Mouse (Mus musculus) heart, adult 18-20 months (tissue): Measurements from ENCODE around the gene Fanca. TPM values are rescaled to one million over a fixed set of nuclear protein-coding genes. Genes with fewer than 3 reads are reported as not detected.
"Not testable (repeated sequence)": the region's sequence is repeated elsewhere in the genome, so short reads cannot be mapped to it uniquely, and the experiment has no call there.

Experiments used
- DNase-seq, 2 experiments: peaks; one replicate each; pipeline ENCODE4 v3.0.0; 2021 to 2022; ENCODE audit warnings: mixed read lengths in 1 of 2
- total RNA-seq, 2 experiments: library from RNA; stranded (reverse); gene quantifications; 2 replicates each; pipeline ENCODE4 v1.2.3; 2021

The Fanca gene
- total RNA-seq, 2 experiments from 2014 or later = 4.5 to 8.4 TPM

DNA sequence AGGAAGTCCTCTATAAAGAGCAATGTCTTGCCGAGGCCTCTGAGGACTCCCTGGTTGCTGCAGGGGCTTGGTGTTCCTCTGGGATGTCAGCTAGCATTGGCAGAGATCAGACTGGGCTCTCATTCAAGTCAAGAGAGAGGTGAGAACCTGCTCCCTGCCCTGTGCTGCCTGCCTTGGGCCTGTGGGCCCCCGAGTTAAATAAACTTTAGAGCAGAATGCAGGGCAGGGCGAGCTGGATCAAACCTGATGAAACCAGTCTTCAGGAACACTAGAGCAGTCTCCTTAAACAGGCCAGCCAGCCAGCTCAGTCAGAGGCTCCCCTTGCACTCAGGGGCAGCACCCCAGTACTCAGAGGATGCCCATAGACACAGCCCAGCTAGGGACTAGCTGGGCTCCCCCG is 46.5 kb downstream of the Fanca start:
- DNase-seq = no peak

DNA sequence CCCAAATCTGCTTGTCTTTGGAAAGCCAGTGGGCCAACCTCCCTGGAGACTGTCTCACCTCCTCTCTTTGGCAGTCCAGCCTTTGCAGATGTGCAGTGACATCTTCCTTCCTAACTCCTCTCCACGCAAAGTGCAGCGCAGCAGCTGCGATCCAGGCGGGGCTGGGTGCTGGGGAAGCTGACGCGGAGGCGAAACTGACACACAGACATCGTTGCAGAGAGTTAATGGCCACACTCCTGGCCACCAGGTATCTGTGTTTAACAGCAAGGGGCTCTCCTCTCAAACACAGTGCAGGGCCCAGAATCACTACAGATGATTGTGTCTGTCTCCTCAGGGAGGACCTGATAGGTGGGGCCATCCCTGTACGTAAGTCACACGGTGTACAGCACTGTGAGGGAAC is 47.2 kb downstream of the Fanca start:
- no peak for DNase-seq

DNA sequence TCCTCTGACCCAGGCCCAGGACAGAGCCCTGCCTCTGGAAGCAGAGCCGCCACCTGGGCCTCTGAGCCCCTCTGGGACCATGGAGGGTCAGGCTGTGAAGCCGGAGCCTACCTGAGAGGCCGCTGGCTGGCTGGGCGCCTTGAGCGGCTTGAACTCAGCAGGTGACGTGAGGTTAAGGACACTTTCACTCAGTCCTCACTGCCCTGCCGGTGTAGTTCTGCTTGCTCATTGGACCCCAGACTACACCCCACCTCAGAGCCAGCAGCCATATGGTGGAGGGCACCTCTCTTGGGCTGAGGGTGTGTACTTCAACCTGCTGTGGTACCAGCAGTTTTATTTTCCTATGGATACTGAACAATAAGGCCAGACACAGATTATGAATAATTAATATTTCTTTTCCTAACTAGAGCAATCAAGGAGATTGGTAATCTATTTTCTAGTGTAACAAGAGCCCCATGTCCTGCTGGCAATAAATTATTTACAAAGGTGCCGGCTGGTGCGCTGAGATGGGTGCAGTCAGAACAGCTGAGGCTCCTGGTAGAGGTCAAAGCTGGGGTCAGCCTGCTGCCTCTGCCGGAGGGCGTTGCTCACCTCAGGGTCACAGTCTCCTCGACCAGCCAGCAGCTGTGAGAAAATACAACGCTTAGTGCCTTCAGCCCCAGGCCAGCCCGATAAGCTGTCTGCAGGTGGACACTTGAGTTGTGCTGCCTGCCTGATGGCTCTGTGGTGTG is 50.3 kb downstream of the Fanca start:
- DNase-seq = no peak

DNA sequence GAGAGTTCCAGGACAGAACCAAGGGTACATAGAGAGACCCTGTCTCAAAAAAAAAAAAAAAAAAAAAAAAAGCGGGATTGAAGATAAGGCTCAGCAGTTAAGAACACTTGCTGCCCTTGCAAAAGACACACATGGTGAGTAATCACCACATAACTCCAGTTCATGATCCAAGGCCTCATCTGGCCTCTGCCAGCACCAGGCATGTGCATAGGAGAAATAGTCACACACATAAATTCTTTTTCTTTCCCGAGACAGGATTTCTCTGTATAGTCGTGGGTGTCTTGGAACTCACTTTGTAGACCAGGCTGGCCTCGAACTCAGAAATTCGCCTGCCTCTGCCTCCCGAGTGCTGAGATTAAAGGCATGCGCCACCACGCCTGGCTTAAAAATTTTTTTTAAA is 60.8 kb downstream of the Fanca start:
- DNase-seq = not testable (repeated sequence)

DNA sequence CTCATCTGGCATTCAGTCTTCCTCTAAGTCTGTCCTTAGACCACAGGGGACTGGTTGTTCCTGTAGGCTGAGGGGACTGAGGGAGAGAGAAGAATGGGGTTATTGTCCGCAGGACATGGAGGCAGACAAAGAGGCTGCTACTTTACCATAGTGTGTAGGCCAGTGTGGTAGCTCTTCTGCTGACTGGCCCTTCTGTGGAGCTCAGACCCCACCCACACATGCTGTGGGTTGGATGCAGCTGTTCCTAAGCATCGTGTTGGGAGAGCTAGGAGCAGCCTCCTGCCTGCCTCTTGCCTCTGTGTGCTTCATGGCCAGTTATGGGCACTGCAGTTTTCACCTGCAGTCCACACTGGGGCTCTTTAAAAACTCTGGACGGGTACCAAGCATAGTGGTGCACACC is 61.3 kb downstream of the Fanca start:
- no peak for DNase-seq

DNA sequence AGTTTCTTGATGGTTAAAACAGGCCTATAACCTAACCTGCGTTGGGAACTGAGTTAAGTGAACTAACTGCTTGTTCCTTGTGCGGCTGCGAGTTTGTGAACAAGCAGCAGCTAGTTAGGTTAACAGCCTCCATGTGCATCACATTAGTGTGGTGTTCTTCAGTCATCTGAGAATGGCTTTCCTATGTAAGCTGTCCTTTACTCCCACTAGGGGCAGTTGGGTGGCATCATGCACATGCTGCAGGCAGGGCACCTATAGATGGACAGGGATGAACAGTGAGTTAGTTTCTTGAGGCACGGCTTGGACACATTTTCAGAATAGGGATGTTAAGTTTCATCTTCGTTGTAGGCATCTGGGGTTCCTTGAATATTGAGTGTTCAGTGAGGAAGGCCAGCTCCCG is 63.2 kb downstream of the Fanca start:
- no peak for DNase-seq

DNA sequence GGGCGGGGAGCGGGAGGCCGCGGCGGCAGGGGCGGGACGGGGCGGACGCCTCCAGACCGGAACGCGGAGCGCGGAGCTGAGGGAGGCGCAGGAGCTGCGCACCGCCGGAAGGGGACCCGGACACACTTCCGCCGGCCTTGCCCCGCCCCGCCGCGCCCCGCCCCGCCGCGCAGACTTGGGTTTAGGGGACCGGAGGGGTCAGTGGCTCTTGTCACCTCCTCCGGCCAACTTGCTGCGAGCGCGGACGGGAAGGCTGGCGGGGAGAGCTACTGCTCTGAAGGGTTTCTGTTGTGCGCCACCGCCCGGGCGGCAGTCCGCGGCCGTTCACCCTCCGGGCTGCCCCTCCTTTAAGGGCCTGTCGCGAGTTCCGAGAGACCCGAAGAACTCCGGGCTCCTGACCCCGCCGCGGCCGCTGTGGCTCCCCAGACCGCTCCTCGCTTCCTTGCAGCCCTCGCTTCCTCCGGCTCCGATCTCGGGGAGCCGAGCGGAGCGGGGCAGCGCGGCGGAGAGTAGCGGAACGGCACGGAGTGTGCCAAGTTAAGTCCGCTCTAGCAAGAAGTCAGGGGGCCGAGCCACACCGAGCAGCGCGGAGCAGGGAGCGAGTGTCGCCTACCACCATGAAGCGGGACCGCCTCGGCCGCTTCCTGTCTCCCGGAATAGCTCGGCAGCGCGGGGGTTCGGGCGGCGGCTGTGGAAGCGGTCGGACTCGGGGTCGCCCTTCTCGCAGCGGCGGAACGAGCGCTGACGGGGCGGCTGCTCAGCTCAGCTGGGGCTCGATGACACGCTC is 64.1 kb downstream of the Fanca start, which contains the start of the genes Zfp276 and Vps9d1:
Zfp276 (plus strand) TSS at position 97 of the 787 bp plus-strand sequence.
Vps9d1 (minus strand) TSS at position 250 of the 787 bp plus-strand sequence.
- DNase-seq = peak; percentile 88 to 91

DNA sequence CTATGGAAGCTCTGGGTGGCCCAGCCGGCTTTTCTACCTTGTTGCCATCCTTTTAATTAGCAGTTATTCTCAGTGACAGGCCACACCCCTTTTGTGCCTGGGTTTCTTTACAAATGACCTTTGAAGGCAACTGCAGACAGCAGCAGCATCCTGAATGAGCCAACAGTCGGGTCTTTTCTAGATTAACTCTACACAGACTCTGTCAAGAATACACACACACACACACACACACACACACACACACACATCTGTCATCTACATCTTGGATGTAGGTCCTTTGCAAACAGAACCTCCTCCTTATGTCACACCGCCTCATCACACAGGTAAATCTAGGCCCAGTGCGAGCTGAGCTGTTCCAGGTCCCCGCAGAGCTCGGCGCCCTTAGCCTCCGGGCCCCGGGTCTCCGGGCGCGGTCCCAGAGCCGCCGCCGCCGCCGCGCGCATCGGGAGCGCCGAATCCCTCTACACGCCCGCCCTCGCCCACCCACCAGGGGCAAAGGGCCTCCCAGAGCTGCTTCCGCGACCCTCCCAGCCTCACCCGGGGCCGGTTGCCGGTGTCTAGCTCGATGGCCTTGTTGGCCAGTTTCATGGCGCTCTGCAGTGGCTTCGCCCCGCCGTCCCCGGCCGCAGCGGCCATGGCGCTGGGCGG is 64.8 kb downstream of the Fanca start:
- DNase-seq = no peak

DNA sequence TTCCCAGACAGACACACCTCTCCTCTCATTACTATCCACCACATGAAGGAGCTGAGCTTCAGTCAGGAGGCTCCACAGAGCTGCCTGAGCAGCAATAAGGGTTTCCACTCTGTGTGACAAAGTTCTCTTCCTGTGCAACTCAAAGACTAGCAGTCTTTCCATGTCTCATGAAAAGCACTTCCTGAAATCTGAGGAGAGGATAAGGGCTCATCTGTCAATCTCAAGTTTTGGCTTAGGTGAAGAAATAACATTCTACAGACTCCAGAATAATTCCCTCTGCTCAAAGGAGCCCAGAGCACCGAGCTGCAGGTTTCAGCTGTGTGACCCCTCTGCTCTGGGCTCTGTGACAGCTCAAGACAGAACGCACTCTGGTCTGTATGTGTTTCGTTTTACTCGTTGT is 65.5 kb downstream of the Fanca start:
- no peak for DNase-seq

DNA sequence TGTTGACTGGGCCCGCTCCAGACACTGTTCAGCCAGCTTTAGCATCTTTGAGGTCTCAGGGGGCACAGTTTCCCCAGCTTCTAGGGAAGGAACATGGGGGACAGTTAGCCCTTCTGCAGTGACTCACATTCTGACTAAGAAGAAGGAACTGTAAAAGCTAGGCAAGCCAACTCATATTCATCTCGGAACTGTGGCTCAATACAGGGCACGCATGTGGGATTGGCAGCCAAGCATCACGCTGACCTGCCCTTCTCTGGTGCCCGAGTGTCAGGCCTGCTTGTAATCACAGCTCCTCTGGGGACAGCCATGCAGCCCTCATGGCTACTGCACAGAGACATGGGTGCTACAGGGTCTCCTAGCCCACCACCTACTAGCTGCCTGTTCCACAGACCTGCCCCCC is 67.4 kb downstream of the Fanca start:
- no peak for DNase-seq

DNA sequence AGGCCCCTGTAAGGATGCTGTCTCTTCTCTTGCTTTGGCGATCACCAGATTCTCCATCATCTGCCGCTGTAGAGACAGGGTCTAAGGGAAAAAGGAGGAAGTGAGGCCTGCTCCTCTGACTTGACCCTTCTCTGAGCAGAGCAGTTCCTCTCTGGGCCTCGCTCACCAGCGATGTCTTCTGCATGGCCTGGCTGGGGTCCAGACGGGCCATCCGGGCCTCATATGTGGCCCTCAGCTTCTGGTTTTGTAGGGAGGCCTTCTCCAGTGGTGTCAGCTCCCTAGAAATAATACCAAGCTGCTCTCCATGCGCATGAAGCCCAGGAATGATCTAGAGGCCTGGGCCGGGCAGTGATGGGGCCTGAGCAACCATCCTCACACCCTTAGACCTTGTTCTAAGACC is 69.8 kb downstream of the Fanca start:
- DNase-seq = peak; percentile 22 to 50

DNA sequence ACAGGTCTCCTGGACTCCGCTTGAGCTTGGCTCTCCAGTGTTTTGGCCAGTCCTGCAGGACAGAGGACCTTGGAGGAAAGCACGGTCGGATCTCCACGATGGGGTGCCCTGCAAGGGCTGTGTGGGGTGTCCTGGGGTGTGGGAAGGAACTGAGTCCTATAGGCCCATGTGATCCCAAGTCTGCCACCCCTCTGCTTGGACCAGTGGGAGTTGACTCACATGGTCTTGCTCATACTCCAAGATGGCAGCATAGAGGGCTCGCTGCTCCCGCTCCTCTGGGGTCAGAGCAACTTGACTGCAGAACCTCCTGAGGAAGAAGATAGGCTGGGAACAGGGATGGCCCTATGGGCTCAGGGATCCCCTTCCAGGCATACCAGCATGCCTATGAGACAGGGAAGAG is 70.6 kb downstream of the Fanca start:
- no peak for DNase-seq

DNA sequence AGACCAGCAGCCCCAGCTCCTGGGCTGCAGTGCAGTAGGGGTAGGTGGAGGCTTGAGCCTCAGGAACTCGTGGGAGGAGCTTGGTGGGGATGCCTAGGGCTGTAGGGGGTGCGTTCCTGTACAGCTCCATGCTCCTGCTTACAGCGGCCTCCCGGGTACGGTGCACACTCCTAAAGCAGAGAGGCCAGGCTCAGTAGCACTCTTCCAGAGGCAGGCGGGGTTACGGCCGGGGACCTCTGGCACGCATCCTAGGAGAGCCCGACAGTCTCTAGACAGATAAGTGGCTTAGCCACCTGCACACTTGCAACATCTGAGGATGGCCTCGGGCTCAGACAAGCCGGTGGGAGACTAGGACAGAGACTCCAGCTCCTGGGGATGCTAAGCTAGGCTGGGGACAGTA is 72.8 kb downstream of the Fanca start:
- no peak for DNase-seq

DNA sequence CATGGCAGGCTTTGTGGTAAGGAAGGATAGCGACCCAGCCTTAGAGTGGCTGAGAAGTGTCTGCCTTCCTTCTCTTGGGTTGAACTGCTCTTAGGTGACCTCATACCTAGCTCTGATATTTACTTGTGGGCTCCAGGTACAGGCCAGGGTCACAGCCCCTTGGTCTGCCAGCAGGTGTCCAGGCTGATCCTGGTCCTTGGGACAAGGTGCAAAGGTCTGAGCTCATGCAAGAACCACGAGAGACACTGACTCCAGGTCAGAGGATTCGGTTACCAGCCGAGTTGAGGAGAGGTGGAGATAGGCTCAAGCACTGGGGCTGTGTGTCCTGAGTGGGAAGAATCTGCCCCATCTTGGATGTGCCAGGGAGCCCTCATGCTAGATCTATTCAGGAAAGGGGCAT is 74.0 kb downstream of the Fanca start:
- no peak for DNase-seq

DNA sequence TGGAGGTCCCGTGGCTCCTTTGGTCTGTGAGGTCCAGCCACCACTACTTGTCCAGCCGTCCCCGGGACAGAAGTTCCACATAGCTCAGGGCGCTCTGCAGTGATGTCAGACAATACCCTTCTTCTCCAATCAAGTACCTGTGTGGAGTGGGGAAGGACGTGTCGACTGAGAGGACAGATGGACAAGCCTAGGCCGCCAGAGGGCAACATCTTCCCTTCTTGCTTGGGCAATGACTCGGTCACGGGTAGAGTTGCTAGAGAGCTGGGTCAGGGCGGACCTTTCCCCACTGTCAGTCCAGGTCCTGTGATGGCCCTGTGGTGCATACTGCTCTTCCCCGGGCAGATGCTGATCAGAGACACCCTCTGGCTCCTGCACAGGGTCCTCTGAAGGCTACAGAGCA is 75.3 kb downstream of the Fanca start:
- DNase-seq = no peak

DNA sequence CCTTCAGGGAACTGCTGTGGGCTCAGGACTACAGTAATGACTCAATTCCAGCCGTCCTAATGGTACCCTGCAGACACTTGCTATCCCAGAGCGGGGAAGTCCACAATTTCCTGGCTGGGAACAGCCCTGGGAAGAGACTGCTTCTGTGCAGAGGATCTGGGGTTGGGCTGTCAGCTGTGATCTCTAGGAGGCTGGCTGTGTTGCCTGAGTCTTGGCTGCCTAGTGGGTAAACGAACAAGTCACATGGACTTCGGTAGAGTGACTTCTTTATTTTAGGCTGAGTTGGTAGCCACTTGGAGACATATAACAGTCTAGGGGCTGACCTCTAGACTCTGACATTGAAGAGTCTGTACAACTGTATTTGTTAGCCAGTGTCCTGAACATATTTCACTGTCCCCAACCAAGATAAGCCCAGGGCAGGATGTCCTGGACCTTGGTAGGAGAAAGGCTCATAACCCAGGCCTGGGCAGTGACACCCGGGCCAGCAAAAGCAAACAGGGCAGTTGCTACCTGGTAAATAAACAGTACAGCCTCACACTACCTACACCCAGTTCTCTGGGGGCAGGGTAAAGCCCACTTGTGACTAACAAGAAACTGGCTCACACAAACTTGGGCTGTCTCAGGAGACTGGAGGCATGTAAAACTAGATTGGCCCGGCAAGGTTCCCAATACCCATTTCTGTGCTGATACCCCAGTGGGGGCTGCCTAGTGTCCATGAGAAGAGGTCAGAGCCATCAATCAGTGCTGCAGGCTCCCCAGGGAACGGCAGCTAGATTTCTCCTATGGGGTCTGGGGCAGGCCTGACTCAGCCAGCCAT is 76.1 kb downstream of the Fanca start:
- peak; percentile 26 to 50 for DNase-seq

DNA sequence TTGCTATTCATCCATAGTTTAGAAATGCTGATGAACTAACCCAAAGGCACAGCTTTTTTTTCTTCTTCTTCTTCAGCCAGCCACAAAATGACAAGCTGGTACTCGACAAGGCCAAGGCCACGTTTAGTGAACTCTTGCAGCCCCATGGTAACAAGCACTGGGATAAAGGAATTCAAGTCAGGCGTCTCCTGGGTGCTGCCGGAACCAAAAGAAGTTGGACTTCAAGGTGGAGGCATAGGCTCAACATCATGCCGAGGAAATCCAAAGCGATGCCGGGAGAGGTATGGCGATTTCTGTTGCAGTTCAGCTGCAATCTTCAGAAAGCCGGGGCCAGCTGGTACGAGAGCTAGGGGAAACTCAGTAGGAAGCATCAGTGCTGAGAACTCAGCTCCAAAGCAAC is 79.0 kb downstream of the Fanca start:
- DNase-seq = no peak

DNA sequence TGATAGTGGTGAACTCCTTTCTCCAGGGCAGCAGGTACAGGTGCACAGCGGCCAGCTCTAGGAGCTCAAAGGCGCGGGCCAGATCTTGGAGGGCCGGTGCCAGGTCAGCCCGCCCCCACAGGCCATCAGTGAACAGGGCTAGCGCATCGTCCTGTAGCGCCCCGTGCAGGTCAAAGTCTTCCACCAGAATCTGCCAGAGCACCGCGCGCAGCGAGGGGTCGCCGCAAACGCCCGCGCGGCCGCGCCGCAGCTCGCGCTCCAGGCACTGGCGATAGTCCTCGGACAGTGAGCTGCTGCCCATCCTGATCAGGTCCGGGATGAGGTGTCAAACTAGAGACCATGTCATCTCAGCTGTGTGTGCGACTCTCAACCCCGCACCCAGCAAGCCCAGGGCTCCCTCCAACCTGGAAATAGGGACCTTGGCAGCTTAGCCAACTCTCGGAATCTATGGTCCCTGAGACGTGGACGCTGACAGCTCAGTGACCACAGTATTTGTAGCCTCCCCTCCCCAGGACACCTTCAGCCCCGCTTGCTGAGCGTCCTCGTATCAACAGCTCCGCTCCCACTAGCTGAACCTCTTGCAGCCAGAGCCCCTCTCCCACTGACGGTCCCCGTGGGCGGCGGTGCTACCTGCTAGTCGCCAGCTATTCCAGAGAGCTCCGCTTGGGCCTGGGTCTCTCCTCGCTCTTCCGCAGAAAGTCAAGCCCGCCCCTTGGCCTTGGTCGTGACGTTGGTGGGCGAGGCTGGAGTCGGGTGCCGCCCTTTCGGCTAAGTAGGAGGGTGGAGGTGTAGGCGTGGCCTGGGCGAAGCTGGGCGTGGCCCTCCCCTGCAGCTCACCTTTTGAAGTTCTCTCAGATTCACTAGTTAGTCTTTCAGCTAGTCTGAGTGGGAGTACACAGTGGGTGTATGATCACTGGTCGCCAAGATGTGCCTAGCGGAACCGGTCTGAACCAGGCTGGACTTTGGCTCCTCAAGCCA is 82.6 kb downstream of the Fanca start, which contains the start of gene Spata2l:
Spata2l (minus strand) TSS at position 714 of the 978 bp plus-strand sequence.
- peak; percentile 89 to 91 for DNase-seq

DNA sequence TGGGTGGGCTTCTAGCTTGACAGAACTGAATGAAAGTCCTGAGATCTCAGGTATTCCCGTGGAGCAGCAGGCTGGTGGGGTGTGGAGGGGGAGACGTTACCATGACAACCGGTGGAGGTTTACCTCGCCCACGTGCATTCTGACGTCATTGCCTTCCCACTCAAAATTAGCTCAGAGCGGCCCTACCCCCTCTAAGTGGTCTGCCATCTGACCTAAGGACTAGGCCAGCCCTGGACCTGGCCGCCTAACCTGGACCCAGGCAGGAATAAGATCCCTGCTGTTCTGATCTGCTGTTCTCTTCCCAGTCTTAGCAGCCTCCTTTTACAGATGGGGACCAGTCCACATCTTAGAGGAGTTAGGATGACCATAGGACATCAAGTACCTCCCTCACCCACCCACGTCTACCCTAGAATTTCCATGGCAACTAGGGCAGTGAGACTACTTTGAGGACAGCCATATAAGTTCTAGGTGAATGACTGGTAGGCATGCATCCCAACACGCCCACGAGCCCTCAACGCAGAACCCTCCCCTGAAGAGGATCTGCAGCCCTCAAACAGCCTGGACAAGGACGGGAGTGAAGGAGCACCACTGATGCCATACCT is 83.4 kb downstream of the Fanca start:
- DNase-seq = peak in 1 of 2 experiments; percentile 21

DNA sequence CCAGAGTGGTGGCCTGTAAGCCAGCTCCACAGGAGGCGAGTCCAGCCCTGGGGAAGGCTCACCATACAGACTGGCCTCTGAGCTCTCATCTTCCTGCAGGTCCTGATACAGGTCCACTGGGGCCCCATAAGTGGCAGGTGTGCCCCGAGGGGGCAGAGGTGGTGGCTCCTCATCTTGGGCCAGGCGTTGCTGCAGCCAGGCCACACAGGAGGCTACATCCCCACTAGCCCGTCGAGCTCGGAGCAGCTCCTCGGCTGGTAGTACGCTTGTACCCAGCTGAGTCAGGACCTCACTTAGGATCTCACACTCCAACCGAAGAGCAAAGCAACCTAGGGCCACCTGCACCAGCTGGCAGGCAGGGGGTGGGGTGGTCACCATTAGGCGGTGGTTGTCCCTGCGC is 84.6 kb downstream of the Fanca start:
- no peak for DNase-seq
